Mouse (Mus musculus): ENCODE results near the gene Gm49320. TPM values are rescaled to one million over a fixed set of nuclear protein-coding genes. Genes with fewer than 3 reads are reported as not detected.

Gm49320 gene
- polyA plus RNA-seq (2015; fragmentation: Illumina TruSeq; extraction: RNeasy Lipid Tissue Mini Kit (QIAGEN cat#74804); ENCODE audit: insufficient read depth, low replicate concordance): not detected

DNA sequence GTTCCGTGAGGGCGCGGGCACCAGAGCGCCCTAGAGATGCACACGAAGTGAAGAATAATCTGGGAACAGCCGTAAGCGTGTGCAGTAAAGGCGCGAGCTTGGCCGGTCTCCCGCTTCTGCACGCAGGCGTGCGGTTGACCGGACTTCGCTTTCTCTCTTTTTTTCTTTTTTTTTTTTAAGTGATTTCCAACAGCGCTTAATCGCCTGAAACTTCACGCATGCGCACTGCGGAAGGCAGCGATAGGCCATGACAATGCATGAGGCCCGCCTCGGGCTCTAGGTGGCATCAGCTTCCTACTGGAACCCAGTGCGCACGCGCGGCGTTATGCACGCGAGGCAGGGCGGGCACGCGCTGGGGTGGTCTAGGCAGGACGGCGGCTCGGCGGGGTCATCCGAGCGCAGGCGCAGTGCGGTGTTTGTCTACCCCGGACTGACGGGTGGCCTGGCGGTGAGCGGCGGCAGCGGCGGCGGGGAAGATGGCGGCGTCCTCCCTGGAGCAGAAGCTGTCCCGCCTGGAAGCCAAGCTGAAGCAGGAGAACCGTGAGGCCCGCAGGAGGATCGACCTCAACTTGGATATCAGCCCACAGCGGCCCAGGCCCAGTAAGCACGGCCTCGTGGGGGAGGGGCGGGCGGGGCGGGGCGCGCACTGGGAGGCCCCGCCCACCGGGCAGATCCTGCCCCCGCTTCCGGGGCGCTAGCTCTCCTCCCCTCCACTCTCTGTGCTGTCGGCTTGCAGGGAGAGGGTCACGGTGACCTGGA, at the start of gene Gm49320, which contains the start of gene Map2k7:
Gene Gm49320 (plus strand): TSS at position 432 of the 759 bp plus-strand sequence.
Gene Map2k7 (plus strand): TSS at position 307 of the 759 bp plus-strand sequence.

DNA sequence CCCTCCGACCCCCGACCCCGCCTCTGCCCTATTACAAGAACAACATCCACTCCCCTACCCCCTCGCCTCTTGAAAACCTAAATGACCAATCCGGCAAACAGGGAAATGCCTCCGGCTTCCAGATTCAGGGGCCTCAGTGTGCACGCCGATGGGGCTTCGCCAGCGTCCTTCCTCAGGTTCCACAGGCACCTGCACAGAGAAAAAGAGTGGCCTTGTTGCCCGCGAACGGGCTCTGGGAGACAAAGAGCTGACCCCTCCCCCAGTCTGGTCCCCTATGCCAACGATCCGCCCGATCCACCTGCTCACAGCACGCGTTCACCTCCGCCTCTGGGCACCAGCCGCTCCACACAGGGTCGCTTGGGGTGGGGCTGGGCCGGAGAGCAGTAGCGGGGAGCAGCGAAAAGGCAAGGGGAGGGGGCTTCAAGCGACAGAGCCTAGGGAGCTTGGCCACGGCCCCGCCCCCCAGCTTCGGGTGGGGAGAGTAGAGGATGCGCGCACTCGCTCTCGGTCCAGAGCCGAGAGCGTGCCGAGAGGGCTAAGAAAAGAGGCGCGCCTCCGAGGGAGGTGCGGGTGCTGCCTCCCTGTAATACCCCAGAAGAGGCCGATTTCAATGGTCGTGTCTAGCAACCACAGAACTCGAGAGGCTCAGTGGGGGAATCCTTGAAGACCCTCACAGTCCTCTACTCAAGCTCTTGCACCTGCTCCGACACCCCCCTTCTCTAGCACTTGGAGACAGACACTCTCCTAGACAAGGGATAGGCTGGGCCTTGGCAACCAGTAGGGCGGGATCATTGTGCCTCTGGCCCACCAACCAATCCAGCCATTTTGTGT, 21.7 kb upstream of the Gm49320 start, which contains the start of gene Prr36:
Gene Prr36 (minus strand): TSS at position 669 of the 831 bp plus-strand sequence.

DNA sequence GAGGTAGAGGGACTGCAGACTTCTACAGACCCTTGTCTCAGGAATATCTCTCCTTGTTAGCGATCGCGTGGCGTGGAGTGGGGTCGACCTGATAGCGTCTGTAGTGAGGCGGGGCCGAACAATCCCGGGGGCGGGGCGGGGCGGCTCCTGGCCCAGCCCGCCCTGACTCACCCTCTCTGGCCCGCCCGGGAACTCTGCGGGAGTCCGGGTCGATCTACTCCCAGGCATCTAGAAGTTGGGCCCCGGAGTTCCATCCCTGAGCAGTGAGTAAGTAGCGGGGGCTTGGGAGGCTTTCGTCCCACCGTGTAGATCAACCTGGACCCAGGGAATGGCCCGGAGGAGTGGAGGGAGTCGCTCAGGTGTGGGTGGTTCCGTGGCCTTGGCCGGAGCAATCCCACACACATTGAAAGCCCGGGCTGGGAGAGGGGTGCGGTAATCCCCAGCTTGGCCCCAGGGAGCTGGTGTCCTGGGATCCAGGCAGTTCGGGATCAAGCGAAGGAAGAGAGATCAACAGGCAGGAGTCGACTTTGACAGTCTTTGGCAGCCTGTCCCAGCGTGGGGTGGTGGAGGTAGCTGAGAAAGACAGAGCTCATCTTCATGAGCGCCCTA, 11.8 kb upstream of the Gm49320 start, which contains the start of gene Lrrc8e:
Gene Lrrc8e (plus strand): TSS at position 89 of the 609 bp plus-strand sequence.

DNA sequence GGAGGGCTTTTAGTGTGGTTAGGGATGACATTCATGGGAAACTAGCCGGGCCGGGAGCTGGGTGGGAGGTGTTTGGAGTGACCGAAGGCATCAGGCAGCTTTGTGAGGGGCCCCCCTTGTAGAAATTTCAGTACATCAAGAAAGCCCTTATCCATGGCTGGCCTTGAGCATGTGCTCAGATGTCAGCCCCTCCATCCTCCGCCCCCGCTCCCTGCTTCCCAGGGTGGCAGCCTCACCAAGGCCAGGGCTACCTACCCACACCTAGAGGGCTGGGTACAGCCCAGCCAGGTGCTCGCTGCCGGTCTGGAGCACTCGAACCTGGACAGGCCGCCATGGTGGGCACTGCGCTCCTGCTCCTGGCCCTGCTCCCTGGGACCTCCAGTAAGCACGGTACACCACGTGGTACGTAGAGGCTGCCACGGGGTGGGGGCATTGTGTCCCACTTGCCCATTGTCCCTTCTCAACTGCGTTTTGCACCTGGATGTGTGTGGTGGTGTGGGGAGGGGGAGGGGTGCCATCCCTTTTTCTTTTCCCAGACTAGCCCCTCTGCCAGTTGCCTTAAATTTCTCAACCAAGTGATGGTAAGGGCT, 9.4 kb downstream of the Gm49320 start, which contains the start of gene Tgfbr3l:
Gene Tgfbr3l (plus strand): TSS at position 264 of the 590 bp plus-strand sequence.

DNA sequence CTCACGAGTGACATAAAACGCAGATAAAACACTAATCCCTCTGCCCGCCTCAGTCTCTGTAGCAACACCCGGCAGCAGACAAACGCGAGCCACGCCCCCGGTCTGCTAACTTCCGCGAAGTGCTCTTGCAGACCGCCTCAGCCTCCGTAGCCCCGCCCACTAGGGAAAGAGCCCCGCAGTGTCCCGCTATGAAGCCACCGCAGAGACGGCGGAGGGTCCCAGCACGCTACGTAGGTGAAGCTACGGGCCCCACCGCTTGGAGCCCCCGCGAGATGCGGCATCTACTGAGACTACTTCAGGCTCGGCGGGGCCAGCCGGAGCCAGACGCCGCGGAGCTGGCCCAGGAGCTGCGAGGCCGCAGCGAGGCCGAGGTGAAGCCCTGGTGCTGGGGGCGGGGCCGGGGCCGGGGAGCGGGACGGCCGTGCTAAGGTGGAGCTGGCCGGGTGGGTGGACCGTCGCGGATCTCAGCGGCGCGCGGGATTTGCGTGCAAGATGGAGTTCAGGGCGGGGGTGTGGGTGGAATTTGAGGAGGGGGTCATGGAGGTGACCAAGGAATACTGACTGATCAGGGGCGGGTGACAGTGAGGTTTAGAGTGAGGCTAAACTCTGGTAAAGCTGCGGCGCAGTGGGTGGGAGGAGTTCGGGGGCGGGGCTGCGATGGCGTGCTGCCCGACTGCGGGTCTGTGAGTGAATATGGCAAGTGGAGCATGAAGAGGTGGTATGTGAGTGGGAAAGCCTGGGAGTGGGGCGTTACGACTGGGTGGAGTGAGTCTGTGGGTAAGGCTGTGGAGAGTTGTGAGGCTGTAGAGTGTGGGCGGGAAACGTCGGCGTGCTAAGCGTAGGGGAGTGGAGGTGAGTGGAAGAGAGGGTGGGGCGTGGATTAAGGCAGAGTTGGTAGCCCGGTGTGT, 14.5 kb downstream of the Gm49320 start, which contains the start of gene Snapc2:
Gene Snapc2 (plus strand): TSS at position 147 of the 908 bp plus-strand sequence.

DNA sequence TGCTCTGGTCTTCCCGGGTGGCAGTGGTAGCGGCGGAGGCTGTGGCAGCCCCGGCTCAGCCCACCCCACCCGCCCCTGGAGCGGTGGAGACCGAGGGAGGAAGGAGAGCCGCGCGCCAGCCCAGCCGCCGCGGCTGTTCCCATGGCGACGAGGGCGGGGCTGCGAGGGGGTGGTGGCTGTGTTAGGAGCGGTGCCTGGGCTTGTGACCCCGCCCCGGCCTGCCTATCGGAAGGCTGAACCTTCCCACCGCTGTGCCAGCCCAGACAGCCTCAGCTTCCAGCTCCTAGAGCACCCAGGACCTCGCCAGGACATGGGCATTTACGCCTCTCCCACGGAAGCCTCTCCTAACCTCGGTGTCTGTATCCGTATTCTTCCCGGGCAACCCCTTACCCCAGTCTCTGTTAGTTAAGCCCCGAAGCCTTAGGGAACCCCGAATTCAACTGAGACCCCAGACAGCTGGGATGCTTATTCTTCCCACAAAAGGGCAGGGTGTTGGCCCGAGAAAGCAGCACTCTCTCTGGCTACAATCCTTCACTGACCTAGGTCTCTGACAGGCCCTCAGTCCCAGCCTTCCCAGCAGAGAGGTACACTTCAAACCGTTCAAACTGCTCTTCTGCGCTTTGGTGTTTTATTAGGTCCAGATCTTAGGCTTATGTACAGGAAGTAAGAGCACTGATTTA, 20.6 kb downstream of the Gm49320 start, which contains the start of gene Ctxn1:
Gene Ctxn1 (minus strand): TSS at position 150 of the 680 bp plus-strand sequence.

DNA sequence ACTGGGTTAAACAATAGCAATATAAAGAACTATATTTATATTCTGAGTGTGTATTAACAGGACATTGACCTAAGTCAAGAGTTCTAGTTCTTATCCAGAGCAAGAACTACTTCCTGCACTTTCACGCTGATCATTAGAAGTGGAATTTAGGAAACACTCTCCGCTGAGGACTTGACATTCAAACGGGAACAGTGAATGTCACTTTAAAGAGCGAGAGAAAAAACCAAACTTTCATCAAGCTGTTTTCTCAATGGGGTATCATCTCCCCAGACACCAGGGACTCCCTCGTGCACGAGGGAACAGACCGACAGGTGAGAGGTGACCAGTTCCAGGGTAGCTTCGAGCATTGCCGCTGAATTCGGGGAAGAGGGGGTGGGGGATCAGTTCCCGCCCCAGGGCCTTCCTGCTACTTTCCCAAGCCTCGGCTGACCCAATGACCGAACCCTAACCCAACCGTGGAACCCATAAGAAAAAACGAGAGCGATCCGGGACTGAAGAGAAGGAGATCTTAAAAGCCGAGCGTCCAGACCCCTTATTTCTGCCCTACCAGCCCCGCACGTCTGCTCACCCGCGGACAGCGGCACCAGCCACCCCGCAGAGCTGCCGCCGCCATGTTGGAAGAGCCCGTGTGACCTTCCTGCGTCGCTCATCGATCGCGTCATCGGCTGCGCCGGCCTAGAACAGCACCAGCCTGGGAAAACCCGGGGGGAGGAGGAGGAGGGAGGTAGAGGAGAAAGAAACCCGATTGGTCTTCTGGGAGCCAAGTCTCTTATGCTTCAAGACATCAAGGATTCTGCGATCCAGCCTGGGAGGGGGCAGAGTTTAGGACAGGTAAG, 36.8 kb downstream of the Gm49320 start, which contains the start of gene Timm44:
Gene Timm44 (minus strand): TSS at position 639 of the 836 bp plus-strand sequence.

Other genes starting within 250 kb of the Gm49320 start
- gene Cd209f, start 133.0 kb upstream of the Gm49320 start, polyA plus RNA-seq (2015; fragmentation: Illumina TruSeq; extraction: RNeasy Lipid Tissue Mini Kit (QIAGEN cat#74804); ENCODE audit: insufficient read depth, low replicate concordance): 0.32 TPM
- not detected for gene Cd209g, start 104.8 kb upstream of the Gm49320 start, polyA plus RNA-seq (2015; fragmentation: Illumina TruSeq; extraction: RNeasy Lipid Tissue Mini Kit (QIAGEN cat#74804); ENCODE audit: insufficient read depth, low replicate concordance)
- 10.2 TPM for gene Evi5l, start 72.3 kb upstream of the Gm49320 start, polyA plus RNA-seq (2015; fragmentation: Illumina TruSeq; extraction: RNeasy Lipid Tissue Mini Kit (QIAGEN cat#74804); ENCODE audit: insufficient read depth, low replicate concordance)
- 0.26 TPM for gene Prr36, start 21.4 kb upstream of the Gm49320 start, polyA plus RNA-seq (2015; fragmentation: Illumina TruSeq; extraction: RNeasy Lipid Tissue Mini Kit (QIAGEN cat#74804); ENCODE audit: insufficient read depth, low replicate concordance)
- 0.06 TPM for gene Lrrc8e, start 12.0 kb upstream of the Gm49320 start, polyA plus RNA-seq (2015; fragmentation: Illumina TruSeq; extraction: RNeasy Lipid Tissue Mini Kit (QIAGEN cat#74804); ENCODE audit: insufficient read depth, low replicate concordance)
- 37.2 TPM for gene Map2k7, start 125 bp upstream of the Gm49320 start, polyA plus RNA-seq (2015; fragmentation: Illumina TruSeq; extraction: RNeasy Lipid Tissue Mini Kit (QIAGEN cat#74804); ENCODE audit: insufficient read depth, low replicate concordance)
- 10.9 TPM for gene Tgfbr3l, start 9.3 kb downstream of the Gm49320 start, polyA plus RNA-seq (2015; fragmentation: Illumina TruSeq; extraction: RNeasy Lipid Tissue Mini Kit (QIAGEN cat#74804); ENCODE audit: insufficient read depth, low replicate concordance)
- 9.0 TPM for gene Snapc2, start 14.2 kb downstream of the Gm49320 start, polyA plus RNA-seq (2015; fragmentation: Illumina TruSeq; extraction: RNeasy Lipid Tissue Mini Kit (QIAGEN cat#74804); ENCODE audit: insufficient read depth, low replicate concordance)
- 1.5 TPM for gene Ctxn1, start 20.4 kb downstream of the Gm49320 start, polyA plus RNA-seq (2015; fragmentation: Illumina TruSeq; extraction: RNeasy Lipid Tissue Mini Kit (QIAGEN cat#74804); ENCODE audit: insufficient read depth, low replicate concordance)
- 59.1 TPM for gene Timm44, start 37.0 kb downstream of the Gm49320 start, polyA plus RNA-seq (2015; fragmentation: Illumina TruSeq; extraction: RNeasy Lipid Tissue Mini Kit (QIAGEN cat#74804); ENCODE audit: insufficient read depth, low replicate concordance)
- 18.3 TPM for gene Ccl25, start 86.3 kb downstream of the Gm49320 start, polyA plus RNA-seq (2015; fragmentation: Illumina TruSeq; extraction: RNeasy Lipid Tissue Mini Kit (QIAGEN cat#74804); ENCODE audit: insufficient read depth, low replicate concordance)
- 74.5 TPM for gene Elavl1, start 86.5 kb downstream of the Gm49320 start, polyA plus RNA-seq (2015; fragmentation: Illumina TruSeq; extraction: RNeasy Lipid Tissue Mini Kit (QIAGEN cat#74804); ENCODE audit: insufficient read depth, low replicate concordance)